Mouse (Mus musculus) mouse embryonic stem cell (cell line): Measurements from ENCODE around the gene Prx.

Experiments used
- in situ Hi-C, 2 experiments: fragments of 300-500 bp; cut with MboI; formaldehyde crosslinking; loops; 1 replicate in 1 of 2; 3 replicates in 1 of 2; pipeline ENCODE4 v1.14.3; 2019 to 2020; ENCODE audit warnings: low sequenced_read_pairs in 2 of 2, low pct_unique_long_range_greater_than_20kb in 1 of 2, mixed read lengths in 1 of 2; ENCODE audit not compliant: unreplicated experiment in 1 of 2

Prx gene

DNA sequence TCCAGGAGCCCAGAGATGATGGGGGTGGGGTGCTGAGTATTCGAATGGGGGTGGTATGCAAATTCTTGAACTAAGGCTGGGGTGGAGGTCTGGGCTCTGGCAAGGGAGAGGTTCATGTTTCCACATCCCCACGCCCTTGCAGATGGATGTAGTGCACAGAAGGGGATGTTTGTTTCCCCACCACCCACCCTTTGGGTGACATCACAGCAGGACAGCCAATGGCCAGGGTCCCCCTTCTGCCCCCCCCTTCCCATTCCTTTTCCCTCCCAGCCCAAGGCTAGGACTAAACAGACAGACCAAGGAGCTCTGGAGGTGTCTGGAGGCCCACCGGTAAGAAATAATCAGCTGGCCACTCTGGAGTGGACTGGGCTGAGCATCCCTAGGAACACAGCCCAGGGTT, at the start of gene Prx:
Gene Prx (plus strand): TSS at position 289 of the 400 bp plus-strand sequence.
- in situ Hi-C loops, result no loop called here

DNA sequence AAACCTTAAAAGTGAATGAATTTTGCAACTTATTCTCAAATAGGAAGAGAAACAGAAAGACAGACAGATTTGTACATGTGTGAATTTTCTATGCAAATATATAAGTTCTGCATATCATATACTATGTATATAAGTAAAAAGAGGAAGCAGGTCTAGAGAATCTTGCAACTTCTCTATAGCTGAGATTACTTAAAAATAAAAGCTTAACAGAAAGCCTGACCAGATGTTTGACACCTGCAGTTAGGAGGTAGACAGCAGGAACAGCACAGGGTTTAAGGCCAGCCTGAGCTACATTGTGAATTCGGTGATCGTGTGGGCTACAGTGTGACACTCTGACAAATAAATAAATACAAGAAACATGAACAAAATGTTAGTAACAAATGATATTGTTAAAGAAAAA, 47.8 kb upstream of the Prx start:
- in situ Hi-C loops, result no loop called here

DNA sequence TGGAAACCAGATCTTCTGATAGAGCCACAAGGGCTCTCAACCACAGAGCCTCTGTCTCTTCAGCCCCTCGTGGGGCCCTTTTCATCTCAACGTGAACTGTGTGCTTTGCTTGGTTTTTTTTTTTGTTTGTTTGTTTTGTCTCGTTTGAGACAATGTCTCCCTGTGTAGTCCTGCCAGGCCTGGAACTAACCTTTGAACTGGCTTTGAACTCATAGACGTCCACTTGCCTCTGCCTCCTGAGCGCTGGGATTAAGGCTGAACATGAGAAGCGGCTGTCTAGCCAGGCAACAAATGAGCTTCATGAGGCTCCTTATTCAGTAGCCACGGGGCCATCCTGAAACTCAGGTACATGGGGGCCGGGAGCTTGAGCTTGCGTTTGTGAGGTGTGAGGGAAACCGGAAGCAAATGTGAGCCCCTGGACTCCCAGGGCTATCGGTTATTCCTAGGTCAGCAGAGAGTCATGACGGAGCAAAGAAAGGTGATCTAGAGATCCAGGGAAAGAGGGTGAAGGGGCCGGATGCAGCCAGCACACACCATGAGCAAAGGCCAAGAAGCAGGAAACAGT, 46.8 kb upstream of the Prx start:
- in situ Hi-C loops, result no loop called here

DNA sequence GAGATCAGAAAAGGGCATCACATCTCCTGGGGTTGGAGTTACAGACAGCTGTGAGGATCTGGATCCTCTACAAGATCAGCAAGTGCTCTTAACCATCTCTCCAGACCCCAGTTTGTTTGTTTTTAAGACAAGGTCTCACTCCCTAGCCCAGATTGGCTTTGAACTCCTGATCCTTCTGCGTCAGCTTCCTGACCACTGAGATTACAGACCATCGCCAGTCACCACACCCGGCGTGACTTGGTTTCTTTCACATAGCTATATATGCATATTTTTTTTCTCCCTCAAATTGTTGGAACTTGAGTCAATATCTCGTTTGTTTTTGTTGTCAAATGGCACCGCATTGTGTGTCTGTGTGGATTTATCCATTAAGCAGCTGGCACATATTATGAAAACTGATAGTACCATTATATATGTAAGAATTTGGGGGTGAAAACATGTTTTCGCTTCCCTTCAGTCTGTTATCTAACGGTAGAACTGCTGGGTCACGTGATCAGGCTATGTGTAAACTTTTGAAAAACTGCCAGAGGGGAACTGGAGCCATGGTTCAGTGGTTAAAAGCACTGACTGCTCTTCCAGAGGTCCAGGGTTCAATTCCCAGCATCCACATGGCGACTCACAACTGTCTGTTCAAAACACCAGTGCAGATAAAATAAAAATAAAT, 44.5 kb upstream of the Prx start:
- in situ Hi-C loops, result no loop called here

DNA sequence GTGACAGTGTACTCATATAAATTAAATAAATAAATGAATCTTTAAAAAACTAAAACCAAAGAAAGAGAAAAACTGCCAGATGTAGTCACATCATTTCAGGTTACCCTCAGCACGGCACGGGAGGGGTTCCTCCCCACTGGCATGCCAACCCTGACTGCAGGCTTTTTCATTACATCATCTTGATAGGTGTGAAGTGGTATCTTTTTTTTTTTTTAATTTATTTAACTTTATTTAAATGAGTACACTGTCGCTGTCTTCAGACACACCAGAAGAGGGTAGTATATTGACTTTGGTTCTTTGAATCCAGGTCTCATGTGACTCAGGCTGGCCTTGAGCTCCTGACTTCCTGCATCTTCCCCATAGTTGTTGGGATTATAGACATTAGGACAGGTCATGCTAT, 43.9 kb upstream of the Prx start:
- in situ Hi-C loops, result no loop called here

DNA sequence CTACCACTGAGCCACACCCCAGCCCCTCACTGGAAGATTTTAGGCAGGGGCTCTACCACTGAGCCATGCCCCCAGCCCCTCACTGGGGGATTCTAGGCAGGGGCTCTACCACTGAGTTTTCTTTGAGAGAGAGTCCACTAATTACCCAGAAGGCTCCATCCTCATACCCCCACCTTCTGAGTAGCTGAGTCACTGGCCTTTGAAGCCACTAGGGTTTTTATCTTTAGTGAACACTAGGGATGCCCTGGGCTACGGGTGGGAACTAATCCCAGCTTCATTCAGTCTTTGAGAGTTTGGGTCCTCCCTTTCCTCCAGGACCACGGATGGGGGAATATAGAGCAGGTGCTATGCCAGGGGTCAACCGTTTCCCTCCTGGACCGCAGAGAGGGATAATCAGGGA, 40.5 kb upstream of the Prx start:
- in situ Hi-C loops, result no loop called here

DNA sequence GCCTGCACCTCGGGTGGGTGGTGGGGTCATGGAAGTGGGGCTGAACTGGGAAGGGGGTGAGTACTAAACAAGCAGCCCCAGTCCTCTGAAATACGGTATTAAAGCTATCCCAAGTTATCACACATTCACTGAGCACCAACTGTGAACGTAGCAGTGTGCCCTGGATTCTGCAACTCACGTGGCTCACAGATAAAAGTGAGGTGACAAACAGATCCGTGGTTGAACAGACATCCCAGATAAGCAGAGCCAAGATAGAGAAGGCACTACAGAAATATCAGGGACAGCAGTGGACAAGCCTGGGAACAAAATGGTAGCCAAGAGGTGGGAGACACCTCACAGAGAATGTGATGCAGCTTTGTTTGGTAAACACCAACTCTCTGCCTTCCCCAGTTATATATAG, 39.5 kb upstream of the Prx start:
- in situ Hi-C loops, result no loop called here

DNA sequence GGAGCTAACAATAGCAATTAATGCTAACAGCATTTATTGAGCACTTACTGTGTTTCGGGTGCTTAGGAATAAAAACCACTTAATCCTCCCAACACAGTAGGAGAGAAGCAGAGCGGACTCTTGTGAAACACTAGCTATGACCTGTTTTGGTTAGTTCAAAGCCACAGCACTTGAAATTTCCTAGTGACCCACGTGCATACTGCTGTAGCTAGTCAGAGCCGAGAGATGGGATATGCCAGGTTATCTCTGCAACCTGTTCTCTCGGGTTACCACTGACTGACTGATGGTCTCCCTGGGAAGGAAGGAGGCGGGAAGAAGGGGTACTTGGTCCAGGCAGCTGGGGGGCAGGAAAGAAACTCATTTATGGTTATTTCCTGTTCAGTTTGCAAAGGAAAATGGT, 38.6 kb upstream of the Prx start:
- in situ Hi-C loops, result no loop called here

DNA sequence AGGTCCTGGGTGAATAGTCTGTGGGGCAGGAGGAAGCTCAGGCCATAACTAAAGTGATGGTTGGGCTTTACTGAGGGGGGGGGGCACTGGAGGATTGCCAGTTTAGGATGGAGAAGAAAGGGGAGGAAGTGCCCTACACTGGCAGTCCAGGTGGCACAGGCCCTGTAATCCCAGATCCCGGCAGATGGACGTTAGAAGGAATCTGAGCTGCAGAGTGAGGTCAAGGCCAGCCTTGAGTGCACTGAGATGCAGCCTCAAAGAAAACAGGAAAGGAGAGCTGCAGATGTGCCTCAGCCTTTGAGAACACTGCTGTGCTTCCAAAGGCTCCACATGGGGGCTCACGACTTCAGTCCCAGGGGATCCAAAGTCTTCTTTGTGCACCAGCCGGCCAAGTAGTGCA, 31.5 kb upstream of the Prx start:
- in situ Hi-C loops, result no loop called here

DNA sequence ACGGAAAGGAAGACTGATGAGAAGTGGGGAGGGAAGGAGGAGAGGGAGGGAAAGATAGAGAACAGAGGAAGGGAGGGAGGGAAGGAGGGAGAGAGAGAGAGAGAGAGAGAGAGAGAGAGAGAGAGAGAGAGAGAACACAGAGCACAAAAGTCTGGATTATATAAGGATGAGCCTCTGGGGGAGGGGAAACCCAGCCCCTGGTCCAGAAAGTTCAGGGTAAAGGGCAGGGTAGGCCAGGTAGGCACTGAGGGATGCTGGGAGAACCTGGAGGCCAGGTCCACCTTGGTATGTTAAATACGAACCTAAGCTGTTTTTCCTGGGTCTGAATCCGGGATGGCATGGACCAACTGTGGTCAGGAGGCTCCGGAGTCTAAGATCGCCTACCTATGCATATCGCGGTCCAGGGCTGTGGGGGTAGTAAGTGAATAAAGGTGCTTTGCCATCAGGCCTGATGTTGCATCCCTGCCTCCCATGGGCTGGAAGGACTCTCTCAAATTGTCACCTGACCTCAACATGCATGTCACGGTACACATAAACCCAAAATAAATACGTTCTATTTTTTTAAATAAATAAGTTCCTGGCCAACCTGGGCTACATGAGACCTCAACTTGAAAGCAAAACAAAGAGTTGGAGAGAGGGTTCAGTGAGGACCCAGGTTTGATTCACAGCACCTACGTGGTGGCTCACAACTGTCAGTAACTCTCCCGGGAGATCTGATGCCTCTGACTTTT, 27.6 kb upstream of the Prx start:
- in situ Hi-C loops, result no loop called here

DNA sequence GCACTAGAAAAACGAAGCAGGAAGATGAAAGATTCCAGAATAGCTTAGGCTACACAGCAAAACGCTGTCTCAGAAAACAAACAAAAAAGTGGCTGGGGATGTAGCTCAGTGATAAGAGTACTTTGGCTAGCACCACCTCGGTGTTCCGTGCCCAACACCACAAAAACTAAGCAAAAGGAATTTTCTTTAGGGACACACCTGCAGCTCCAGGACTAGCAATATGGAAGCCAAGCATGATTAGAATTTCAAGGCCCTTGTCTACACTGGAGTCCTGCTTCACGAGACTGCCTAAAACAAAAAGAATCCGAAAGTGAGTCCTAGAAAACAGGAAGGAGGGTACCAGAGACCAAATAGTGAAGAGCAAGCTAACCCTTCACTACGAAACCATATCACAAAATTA, 26.5 kb upstream of the Prx start:
- in situ Hi-C loops, result no loop called here

DNA sequence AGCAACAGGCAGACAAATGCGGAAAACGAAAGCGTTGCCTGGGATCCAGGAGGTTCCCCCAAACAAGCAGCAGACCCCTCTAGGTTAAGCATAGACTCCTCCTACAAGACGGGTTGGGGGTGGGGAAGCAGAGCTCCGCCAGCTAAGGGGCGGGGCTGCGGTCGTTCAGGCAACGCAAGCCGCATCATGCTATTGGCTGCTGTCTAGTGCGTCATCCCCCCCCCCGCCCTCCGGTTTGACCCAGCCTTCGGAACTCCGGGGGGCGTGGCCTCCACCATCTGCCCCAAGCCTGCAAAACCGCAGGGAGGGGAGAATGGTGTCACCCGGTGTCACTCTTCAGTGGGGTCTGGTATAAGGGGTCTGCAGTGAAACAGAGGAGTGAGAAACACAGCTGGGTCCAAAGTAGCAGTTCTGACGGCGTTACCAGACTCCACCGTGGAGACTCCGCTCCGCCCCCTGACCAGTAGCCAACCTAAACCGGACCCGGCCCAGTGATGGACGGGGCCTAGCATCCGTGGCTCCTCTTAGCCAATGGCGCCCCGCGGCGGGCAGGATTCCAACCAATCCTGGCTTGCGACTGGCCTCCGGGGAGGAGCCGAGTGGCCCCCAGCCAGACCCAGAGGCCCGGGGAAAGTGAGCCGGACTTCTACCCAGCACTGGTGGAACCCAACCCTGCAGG, 25.8 kb upstream of the Prx start, which contains the start of gene Sertad3:
Gene Sertad3 (plus strand): TSS at position 613 of the 679 bp plus-strand sequence.
- in situ Hi-C loops, result no loop called here

DNA sequence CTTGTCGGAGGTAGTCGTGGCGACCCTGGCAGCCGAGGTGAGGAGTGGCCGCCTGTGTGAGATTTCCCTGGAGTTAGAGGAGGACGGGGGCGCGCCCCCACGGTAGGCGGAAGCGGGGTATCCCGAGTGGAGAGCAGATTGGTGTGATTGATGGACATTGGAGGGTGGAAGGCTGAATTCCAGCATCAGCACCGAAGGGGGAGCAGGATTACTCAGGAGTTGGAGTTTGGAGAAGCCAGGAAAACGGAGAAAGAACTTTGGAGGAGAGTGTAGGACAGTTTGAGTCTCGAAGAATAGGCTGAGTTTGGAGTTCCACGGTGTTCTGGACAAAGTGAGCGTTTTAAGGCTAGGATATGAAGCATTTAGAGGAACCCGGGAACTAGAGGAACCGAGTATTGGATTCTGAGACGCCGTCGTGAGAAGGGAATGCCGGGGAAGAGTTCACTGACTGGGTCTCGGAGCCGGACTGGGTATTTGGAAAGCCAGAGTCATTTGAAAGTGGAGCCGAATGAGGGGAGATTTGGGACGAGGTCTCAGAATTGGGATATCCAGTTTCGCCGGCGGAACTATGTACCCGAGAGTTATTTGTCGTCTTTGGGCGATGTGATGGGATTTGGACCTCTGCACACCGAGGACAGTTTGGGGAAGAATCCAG, 25.2 kb upstream of the Prx start:
- in situ Hi-C loops, result no loop called here

DNA sequence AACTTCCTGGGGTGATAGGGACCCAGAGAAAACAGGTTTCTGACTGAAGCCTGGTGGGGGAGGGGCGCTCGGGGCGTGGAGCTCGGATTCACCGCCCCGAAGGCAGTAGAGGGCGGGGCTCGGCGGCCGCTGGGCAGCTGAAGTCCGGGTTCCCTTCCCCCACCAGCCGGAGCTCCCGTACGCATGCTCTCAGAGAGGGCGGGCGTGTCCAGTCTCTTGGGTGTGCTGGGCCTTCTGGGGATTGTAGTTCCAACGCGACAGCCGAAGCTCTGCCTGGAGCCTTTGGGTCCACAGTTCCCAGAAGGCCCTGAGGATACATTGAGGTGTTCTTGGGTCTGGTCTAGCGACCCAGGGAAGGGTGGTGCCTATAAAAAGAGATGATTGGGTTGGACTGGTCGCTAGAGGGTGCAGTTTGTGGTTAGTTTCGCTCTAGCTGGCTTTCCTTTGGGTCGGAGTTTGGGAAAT, 24.6 kb upstream of the Prx start:
- in situ Hi-C loops, result no loop called here

DNA sequence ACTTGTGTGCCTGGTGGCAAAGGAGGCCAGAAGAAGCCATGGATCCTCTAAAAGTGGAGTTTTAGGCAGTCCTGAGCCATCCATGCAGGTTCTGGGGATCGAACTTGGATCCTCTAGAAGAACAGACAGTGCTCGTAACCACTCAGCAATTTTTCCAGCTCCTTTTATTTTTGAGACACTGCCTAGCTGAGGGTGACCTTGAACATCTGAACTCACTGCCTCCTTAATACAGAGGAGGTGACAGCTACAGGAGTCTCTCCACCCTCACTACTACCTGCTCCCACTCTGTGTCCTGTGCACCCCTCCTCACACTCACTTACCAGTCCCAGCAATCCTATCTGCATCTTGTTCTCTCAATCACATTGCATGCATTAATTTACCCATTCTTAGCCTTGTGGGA, 23.5 kb upstream of the Prx start:
- in situ Hi-C loops, result no loop called here

DNA sequence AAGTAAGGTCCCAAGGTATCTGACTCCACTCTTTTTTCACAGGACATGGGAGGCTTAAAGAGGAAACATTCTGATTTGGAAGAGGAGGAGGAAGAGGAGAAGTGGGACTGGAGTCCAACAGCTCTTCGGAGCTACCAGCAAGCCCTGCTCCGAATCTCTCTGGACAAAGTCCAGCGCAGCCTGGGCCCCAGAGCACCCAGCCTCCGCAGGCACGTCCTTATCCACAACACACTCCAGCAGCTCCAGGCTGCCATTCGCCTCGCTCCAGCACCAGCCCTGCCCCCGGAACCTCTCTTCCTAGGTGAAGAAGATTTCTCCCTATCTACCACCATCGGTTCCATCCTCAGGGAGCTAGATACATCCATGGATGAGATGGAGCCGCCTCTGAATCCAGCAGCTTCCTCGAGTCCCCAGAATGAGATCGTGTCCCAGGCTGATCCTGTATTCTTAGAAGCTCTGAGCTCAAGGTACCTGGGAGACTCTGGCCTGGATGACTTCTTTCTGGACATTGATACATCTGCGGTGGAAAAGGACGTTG, 23.0 kb upstream of the Prx start:
- in situ Hi-C loops, result no loop called here

DNA sequence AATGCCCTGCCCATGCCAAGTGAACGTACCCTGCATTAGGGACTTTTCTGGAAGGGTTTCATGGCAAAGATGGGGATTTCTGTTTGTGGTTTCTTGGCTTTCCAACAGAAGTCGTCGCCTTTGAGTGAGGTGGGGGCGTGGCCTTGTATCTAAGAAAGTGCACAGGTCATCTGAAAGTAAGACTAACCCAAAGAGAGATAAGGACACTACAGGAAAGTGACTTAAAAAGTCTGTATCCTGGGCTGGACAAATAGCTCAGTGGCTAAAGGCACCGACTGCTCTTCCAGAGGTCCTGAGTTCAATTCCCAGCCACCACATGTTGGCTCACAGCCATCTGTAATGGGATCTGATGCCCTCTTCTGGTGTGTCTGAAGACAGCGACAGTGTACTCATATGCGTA, 20.6 kb upstream of the Prx start:
- in situ Hi-C loops, result no loop called here

DNA sequence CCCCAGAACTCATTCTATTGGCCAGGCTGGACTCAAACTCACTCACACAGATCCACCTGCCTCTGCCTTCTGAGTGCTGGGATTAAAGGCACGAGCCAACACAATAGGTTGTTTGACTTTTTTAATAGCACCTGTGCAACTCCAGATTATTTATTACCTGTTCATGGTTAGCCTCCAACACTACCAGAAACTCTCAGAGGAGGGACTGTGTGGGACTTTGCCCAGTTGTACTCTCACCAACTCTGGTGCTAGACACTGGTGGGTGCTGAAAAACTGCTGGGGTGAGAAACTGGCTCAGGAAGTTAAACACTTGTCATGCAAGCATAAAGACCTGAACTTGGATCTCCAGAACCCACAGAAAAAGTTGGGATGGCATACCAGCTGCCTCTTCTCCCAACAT, 19.4 kb upstream of the Prx start:
- in situ Hi-C loops, result no loop called here

DNA sequence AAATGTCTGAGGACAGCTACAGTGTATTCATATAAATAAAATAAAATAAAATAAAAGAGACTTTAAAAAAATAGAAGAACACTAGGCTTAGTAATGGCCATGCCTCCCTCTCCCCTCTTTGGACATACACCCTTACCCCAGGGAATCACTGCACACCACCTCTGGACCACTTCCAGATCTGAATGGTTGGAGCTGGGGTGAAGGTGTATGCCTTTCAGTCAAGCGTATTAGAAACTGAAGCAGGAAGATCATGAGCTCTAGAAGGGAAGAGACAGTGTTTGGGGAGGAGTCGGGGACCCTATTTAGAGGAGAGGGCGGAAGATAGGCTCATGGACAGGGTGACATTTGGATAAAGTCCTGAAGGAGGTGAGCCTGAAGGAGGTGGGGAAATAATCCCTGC, 18.6 kb upstream of the Prx start:
- in situ Hi-C loops, result no loop called here
